Mouse (Mus musculus) heart, adult 2 months (tissue): ENCODE measurements around the gene Srebf1. TPM values are rescaled to one million over a fixed set of nuclear protein-coding genes. Genes with fewer than 3 reads are reported as not detected.

Experiments
- DNase-seq, 2 experiments: peaks; one replicate each; pipeline ENCODE4 v3.0.0; 2021
- H3K27ac ChIP-seq: fragments of 200-600 bp; 2 replicates; pipeline ENCODE4 v1.8.1; 2022
- H3K27me3 ChIP-seq: fragments of 200-500 bp; 2 replicates; pipeline ENCODE4 v1.6.1; 2012; ENCODE audit warnings: mild to moderate bottlenecking, low read length, inconsistent platforms, mixed read lengths; ENCODE audit not compliant: control insufficient read depth, insufficient read depth
- H3K36me3 ChIP-seq: fragments of 200-500 bp; 2 replicates; pipeline ENCODE4 v1.6.1; 2012; ENCODE audit warnings: low read length, inconsistent platforms; ENCODE audit not compliant: control insufficient read depth, insufficient read depth
- H3K4me1 ChIP-seq: fragments of 200-500 bp; 2 replicates; pipeline ENCODE4 v1.6.1; 2011; ENCODE audit warnings: low read length; ENCODE audit not compliant: control insufficient read depth, insufficient read depth
- H3K4me3 ChIP-seq: fragments of 200-600 bp; 2 replicates; pipeline ENCODE4 v1.8.1; 2022
- H3K79me2 ChIP-seq: fragments of 200-500 bp; replicated peaks from 2 replicates; pipeline ENCODE4 v1.6.1; 2012; ENCODE audit warnings: mild to moderate bottlenecking, inconsistent platforms, low read length, moderate library complexity, mixed read lengths; ENCODE audit not compliant: control insufficient read depth, insufficient read depth
- H3K9ac ChIP-seq: fragments of 200-500 bp; 2 replicates; pipeline ENCODE4 v1.6.1; 2012; ENCODE audit warnings: low read depth, mild to moderate bottlenecking, control low read depth, inconsistent platforms, low read length, mixed read lengths
- CTCF ChIP-seq: fragments of 200-600 bp; IDR thresholded peaks from 2 replicates; pipeline ENCODE4 v1.8.1; 2022; ENCODE audit warnings: antibody characterized with exemption, mild to moderate bottlenecking, moderate library complexity
- EP300 ChIP-seq: fragments of 200-500 bp; IDR thresholded peaks from 2 replicates; pipeline ENCODE4 v1.6.1; 2011; ENCODE audit warnings: low read depth, low read length, control low read depth; ENCODE audit not compliant: insufficient read depth
- POLR2A ChIP-seq: fragments of 200-500 bp; IDR thresholded peaks from 2 replicates; pipeline ENCODE4 v1.6.1; 2011; ENCODE audit warnings: mild to moderate bottlenecking, low read depth, low read length, control low read depth; ENCODE audit not compliant: insufficient read depth
- WGBS: fragments of 180-500 bp; shearing (Covaris S2); methylation state at CpG from one replicate; pipeline ENCODE4 v1.1.7; 2018; 5-methylcytosine and 5-hydroxymethylcytosine counted together
- intact Hi-C: fragments of 180-260 bp; cut with DNase I; formaldehyde crosslinking; loops from one replicate; pipeline ENCODE4 v1.15.1; 2025
- polyA plus RNA-seq: library from polyadenylated mRNA; depleted of rRNA; stranded (reverse); fragments of >200 nt; gene quantifications from 2 replicates; pipeline ENCODE4 v1.2.3, GENCODE M21; 2012
- total RNA-seq, 2 experiments: library from RNA; stranded (reverse); gene quantifications; 2 replicates each; pipeline ENCODE4 v1.2.3; 2021

The Srebf1 gene
- total and polyA plus RNA-seq, 3 experiments: 25.3 to 54.0 (median 35.4) TPM

DNA sequence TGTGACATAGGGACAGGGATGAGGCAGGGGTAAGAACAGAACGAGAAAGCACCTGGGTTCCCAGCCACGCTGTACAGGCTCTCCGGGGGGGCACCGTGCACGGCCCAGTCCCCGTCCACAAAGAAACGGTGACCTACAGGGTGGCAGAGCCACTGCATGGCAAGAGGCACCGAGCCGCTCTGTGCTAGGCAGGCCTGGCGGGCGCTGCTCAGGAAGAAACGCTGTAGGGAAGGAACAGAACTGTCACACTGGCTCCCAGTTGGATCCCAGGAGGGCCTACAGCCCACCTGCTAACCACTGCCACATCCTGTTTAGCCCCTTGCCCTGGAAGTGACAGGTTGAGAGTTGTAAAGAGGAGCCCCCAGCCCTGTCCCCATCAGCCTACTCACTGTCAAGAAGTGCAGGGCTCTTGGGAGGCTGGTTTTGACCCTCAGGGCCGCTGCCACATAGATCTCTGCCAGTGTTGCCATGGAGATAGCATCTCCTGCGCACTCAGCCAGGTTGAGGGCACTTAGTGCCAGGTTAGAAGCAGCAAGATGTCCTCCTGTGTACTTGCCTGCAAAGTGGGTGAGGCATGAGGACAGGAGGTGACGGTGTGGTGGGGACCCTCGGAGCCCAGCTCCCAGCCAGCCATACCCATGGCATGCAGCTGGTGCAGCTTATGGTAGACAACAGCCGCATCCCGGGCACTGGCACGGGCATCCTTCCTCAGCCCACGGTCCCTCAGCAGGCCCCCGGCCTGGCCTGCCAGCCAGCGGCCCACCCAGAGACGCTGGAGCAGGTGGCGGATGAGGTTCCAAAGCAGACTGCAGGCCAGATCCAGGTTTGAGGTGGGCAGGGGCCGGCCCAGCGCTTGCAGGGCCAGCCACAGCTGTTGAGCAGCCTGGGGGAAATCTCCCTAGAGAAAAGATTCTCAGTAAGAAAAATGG, 19.4 kb downstream of the Srebf1 start:
- no peaks in the 10 kb centered on the region for H3K36me3 ChIP-seq
- 92% methylated on average over 26 of the region's 26 CpGs for WGBS

DNA sequence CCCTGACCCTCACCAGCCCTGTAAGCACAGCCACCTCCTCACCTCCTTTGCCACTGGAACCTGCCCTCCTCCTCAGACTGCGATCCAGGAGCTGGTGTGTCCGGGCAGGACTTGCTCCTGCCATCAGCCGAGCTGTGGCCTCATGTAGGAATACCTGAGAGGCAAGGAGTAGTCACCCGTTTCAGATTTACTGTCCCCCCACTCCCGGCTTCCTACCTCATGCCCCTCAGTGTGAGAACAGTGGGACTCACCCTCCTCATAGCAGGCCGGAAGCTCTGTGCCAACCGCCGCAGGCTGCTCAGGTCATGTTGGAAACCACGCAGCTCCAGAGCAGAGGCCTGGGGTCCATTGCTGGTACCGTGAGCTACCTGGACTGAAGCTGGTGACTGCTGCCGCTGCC, 22.0 kb downstream of the Srebf1 start:
- intact Hi-C loops: loop anchor here (1.0 kb wide), 1 partner anchor 212 kb away; no protein-coding TSS in a partner anchor
- Histone ChIP-seq H3K27me3 (no peaks in the 10 kb centered on the region), H3K4me3 (no peak overlapping the region), H3K9ac (no peak overlapping the region), H3K4me1 (peaks cover 3% of the 10 kb centered on the region), H3K27ac (no peak overlapping the region), H3K36me3 (no peaks in the 10 kb centered on the region), H3K79me2 (no peaks in the 10 kb centered on the region)
- 88% methylated on average over 11 of the region's 11 CpGs for WGBS
- no peak for DNase-seq
- TF ChIP-seq EP300 (no peak), CTCF (no peak), POLR2A (no peak)

More for the DNA sequence above, 19.4 kb downstream of the Srebf1 start:
- H3K79me2 ChIP-seq: no peaks in the 10 kb centered on the region; the same call in 1 of the 2 replicates
- DNase-seq: no peak
- no peaks in the 10 kb centered on the region for H3K4me1 ChIP-seq
- no peak overlapping the region for H3K4me3 ChIP-seq
- H3K9ac ChIP-seq: no peak overlapping the region
- H3K27ac ChIP-seq: no peak overlapping the region
- no peaks in the 10 kb centered on the region for H3K27me3 ChIP-seq
- intact Hi-C loops: no loop called here
- TF ChIP-seq CTCF: no peak
- TF ChIP-seq EP300: no peak
- no peak for TF ChIP-seq POLR2A

DNA sequence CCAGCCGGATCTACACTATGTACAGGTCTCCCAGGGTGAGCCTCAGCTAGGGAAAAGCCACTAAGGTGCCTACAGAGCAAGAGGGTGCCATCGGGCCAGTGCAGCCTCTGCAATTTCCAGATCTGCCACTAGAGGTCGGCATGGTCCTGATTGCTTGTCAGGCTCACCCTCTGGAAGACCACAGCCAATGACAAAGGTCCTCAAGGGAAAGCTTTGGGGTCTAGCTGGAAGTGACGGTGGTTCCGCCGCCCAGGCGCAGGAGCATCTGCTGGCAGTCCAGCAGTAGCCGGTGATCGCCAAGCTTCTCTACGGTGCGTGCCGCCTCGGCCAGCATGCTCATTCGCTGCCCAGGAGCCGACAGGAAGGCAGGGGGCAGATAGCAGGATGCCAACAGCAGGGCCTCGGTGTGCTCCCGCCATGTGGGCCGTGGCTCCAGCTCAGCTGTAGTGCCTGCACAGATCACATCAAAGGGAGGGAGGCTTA, 22.6 kb downstream of the Srebf1 start:
- TF ChIP-seq EP300 (peak; percentile 85; the same call in 1 of the 2 replicates), CTCF (no peak), POLR2A (no peak)
- Histone ChIP-seq H3K4me3 (no peak overlapping the region), H3K36me3 (no peaks in the 10 kb centered on the region), H3K27ac (no peak overlapping the region; the same call in 1 of the 2 replicates), H3K27me3 (no peaks in the 10 kb centered on the region), H3K4me1 (peaks cover 3% of the 10 kb centered on the region), H3K79me2 (no peaks in the 10 kb centered on the region), H3K9ac (no peak overlapping the region)
- intact Hi-C loops: loop anchor here (1.0 to 5.0 kb wide), 4 partner anchors 93 to 213 kb away; partner anchors contain the start of gene Rai1
- peak; percentile 89 to 95 for DNase-seq
- 5% methylated on average over 18 of the region's 18 CpGs for WGBS

DNA sequence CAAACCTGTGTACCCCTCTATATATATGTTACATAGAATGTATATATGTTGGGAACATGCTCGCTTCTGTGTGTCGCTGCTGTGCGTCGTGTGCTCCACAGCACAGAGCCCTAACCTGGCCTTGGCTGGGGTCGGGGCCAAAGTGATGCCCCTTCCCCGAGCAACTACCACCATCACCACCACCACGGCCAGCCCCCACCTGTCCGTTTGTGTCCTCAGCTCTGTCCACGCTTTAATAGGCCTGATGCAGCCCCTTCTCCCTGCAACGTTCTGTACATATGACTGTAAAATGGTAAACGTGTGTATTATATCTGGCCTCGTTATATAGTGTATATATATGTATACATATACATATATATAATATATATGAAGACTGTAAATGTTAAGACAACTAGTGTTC, 23.7 kb downstream of the Srebf1 start:
- Histone ChIP-seq H3K79me2 (no peaks in the 10 kb centered on the region), H3K27me3 (no peaks in the 10 kb centered on the region), H3K4me3 (no peak overlapping the region), H3K36me3 (no peaks in the 10 kb centered on the region), H3K9ac (no peak overlapping the region), H3K4me1 (peaks cover 3% of the 10 kb centered on the region), H3K27ac (no peak overlapping the region)
- intact Hi-C loops: loop anchor here (2.0 to 5.0 kb wide), 3 partner anchors 94 to 139 kb away; partner anchors contain the start of gene Rai1
- no peak for DNase-seq
- WGBS: 84% methylated on average over 12 of the region's 12 CpGs
- TF ChIP-seq EP300 (no peak), POLR2A (no peak), CTCF (no peak)

DNA sequence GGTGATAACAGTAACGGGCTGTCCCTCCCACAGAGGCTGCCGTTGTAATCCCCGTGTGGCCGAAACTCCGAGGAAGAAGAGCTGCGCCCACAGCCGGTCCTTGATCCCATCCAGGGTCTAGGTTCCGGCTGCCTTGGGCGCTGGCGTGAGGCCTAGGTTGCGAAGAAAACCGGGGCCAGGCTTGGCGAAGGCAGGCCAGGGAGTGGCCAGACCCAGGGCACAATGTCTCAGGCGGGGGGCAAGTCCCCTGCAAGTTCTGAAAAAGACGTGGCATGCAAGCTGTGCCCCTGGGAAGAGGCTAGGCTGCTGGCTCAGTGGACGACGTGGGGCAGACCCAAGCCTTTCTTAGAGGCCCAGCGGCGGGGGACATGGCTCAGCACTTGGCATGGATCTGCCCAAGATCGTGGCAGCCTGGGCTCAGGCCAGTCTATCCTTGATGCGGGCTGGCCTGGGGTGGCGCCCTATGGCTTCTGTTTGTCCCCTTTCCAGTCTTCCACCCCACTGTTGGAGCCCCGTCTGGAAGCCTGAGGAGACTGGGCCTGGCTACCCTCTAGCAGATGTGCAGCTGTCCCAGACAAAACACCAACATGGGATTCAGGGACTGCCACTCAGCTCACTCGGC, 24.3 kb downstream of the Srebf1 start:
- H3K4me3 ChIP-seq: no peak overlapping the region
- peaks cover 3% of the 10 kb centered on the region for H3K4me1 ChIP-seq
- TF ChIP-seq POLR2A: no peak
- no peak for TF ChIP-seq CTCF
- no peak for TF ChIP-seq EP300
- WGBS: 68% methylated on average over 24 of the region's 24 CpGs
- no peak overlapping the region for H3K27ac ChIP-seq
- H3K36me3 ChIP-seq: no peaks in the 10 kb centered on the region
- intact Hi-C loops: loop anchor here (2.0 to 5.0 kb wide), 3 partner anchors 93 to 139 kb away; partner anchors contain the start of gene Rai1
- H3K27me3 ChIP-seq: no peaks in the 10 kb centered on the region
- DNase-seq: no peak
- H3K79me2 ChIP-seq: no peaks in the 10 kb centered on the region
- H3K9ac ChIP-seq: no peak overlapping the region

DNA sequence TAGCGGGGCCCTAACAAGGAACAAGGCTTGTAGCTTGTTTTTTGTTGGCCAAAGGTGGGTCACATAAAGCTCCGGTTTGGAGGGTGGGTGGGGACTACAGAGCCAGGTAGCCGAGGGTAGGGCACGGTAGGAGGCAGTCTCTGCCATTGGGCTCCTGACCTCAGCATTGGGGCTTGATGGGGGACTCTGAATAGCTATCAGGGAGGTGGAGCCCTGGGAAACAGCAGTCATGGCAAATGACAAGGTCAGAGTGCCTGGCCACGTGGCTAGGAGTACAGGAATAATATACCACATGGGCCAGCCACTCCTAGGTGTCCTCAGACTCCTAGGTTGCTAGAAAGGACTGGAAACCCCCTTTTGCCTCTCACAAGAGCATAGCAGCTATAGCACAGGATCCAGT, 26.0 kb downstream of the Srebf1 start:
- H3K79me2 ChIP-seq: no peaks in the 10 kb centered on the region
- intact Hi-C loops: loop anchor here (5.0 kb wide), 1 partner anchor 141 kb away; no protein-coding TSS in a partner anchor
- no peak overlapping the region for H3K9ac ChIP-seq
- peaks cover 3% of the 10 kb centered on the region for H3K4me1 ChIP-seq
- no peaks in the 10 kb centered on the region for H3K36me3 ChIP-seq
- no peak overlapping the region for H3K4me3 ChIP-seq
- no peak overlapping the region for H3K27ac ChIP-seq
- no peak for DNase-seq
- TF ChIP-seq POLR2A (no peak), CTCF (no peak), EP300 (no peak)
- WGBS: 73% methylated on average over 5 of the region's 5 CpGs
- H3K27me3 ChIP-seq: no peaks in the 10 kb centered on the region
